Mouse (Mus musculus) heart, postnatal 0 days (tissue): ENCODE measurements around the gene Eif4g3.

Experiments
- CTCF ChIP-seq: IDR thresholded peaks from 2 replicates; pipeline ENCODE4 v1.5.1; 2016; ENCODE audit warnings: antibody characterized with exemption, control low read depth, low read depth
- EP300 ChIP-seq: IDR thresholded peaks from 2 replicates; pipeline ENCODE4 v1.6.1; 2016; ENCODE audit warnings: antibody characterized with exemption, low read depth

DNA sequence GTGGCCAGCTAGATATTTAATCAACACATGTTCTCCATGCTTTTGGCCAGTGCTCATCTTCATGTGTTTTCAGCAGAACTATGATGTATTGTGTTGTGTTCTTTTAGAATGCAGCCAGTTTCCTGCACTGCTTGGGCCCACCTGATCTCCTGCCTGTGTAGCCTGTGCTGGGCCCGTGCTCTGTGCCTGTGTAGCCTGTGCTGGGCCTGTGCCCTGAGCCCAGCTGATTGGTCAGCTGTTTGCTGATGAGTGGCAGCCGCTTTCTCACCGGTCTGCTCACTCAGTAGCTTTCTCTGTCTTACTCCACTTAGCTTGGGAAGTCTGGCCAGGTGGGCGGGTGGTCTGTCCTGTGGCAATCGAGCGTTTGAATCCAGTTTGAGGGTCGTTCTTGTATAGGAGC, 107.6 kb downstream of the Eif4g3 start:
- no peak for TF ChIP-seq CTCF
- no peak for TF ChIP-seq EP300
